Mouse (Mus musculus) layer of hippocampus, adult 11-12 months (tissue): ENCODE measurements at regions not wholly inside any gene's neighbourhood (a gene's known extent, or its start where the extent isn't known, plus 50 kb on each side); places are given as distances from the start of the nearest gene placed in this dataset.

ENCODE experiments used
- DNase-seq: peaks from one replicate; pipeline ENCODE4 v3.0.0; 2022; ENCODE audit warnings: low spot score

DNA sequence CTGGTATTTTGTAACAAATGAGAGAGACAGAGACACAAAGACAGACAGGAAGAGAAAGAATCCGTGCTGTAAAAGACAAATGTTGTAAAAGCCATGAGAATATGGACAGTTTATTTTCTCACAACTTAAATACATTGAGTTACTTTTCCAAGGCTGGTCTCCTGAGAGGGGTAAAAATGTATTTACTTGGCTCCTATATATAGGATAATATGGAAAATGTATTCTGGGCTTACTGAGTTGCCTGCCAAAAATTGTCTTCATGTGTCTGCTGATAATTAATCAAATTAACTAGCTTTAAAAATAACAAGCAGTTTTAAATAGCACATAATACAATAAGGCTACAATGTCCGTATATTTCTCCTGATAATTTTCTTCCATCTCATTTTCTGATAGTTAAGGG, 216.2 kb upstream of the Nrip1 start:
- DNase-seq = no peak

DNA sequence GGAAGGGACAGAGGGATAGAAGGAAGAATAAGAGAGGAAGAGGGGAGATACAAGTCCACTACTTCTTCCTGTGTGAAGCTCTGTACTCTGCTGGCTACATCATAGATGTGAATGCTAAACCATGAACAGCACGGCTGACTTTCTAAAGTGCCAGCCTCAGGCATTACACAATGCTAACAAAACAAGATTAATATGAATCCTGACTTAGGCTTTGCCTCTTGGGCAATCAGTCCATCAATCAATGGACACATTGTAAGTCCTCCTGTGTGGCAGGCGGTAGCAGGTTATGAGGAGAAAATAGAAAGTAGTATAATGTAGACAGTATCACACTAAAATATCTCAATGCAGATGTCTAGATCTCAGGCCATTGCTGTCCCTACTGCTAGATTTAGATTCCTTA, 203.6 kb upstream of the Nrip1 start:
- no peak for DNase-seq

DNA sequence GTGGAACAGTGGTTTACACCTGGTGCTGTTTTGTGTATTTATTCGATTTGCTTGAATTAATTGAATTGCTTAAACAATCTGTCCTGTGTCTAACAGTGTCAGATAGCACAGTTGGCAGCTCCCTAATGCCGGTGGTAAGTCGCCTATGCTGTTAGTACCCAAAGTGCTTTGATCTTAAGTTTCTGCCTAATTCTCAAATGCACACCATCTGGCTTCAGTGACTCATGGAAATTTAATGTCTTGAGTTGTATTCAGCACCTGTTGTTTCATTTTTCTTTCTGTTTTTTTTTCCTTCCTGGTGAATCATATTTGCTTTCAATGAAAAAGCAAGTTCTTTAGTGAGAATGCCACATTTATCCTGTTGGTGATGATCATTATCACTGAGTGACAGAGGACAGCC, 201.7 kb upstream of the Nrip1 start:
- DNase-seq = peak; percentile 12

DNA sequence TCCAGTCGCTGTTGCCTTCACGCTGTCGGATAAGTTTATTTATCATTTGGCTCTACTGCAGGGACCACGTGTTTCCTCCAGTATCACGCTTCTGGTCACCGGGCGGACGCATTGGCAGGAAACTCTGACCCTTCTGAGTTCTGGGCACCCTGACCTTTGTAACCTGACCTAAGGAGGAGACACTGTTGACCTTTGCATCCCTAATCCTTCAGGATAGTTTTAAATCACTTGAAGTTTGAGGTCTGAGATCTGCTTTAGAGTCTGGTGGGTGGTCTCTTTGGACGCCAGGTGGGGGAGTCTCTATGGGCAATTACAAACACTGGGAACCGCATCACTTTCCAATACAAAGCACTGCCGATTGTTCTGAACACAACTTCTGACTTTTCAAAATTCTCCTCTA, 192.6 kb upstream of the Nrip1 start:
- no peak for DNase-seq

GRCm38 (mm10) chr16:76554846-76555245, 181.2 kb upstream of the Nrip1 start:
- no peak for DNase-seq

DNA sequence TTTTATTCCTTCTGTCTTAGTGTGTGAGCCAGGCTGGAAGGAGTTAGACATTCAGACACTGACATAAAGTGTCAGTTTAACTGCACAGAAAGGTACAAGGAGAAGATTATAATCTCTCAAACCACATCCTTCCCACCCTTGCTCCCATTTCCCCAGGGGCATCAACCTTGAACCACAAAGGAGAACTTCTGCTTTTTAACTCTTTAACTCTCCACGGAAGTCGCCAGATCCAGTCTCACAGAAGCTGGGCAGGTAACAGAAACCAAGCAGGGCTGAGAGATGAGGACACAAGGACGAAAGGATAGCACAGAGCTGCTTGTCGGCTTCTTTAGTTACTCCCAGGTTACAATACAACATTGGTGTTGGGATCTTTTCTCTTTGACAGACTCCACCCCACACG, 176.0 kb upstream of the Nrip1 start:
- no peak for DNase-seq

GRCm38 (mm10) chr16:76547087-76547486, 173.5 kb upstream of the Nrip1 start:
- DNase-seq = no peak

- DNase-seq = no peak
Measured at GRCm38 (mm10) chr16:76546632-76547031, 173.0 kb upstream of the Nrip1 start.

GRCm38 (mm10) chr16:76545942-76546341, 172.3 kb upstream of the Nrip1 start:
- DNase-seq = no peak

DNA sequence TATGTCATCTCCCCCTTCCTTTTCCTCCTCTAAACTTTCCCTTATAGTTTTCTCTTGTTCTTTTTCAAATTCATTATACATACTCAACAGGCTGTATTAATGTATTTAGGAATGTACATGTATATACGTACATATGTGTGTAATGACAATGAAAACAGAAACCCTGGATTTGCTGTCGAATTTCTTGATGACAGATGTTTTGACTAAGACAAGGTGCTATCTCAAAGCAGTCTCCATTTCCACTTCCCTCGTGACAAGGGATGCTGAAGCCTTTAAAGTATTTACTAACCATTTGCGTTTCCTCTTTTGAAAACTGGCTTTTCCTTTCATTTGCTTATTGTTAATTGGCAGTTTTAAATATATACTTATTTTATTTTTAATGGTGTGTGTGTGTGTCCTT, 171.3 kb upstream of the Nrip1 start:
- no peak for DNase-seq

GRCm38 (mm10) chr16:76540964-76541363, 167.3 kb upstream of the Nrip1 start:
- DNase-seq = no peak

DNA sequence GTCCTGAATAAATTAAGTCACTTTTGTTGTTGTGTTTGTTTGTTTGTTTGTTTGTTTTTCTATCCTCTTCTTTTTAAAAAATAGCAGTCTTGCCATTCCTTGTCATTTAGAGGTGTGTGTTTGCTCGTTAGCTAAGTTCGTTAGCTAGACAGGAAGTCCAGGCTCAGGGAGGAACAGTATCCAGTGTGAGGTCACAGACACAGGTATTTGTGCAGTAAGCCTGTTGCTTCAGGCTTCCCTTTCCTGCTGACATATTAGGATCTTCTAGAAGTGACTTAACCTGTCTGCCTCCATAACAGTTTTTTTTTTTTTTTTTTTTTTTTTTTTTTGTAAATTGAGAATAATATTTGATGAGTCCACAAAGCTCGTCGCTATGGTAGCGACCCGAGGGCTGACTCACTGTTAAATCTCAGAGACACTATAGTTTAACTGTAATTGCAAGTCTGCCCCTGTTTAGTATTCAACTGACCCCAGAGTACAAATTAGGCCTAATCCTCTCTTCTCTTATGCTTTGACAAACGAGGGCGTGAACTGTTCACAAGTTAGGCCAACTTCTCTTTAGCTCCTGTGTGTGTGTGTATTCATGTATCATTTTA, 166.8 kb upstream of the Nrip1 start:
- no peak for DNase-seq

DNA sequence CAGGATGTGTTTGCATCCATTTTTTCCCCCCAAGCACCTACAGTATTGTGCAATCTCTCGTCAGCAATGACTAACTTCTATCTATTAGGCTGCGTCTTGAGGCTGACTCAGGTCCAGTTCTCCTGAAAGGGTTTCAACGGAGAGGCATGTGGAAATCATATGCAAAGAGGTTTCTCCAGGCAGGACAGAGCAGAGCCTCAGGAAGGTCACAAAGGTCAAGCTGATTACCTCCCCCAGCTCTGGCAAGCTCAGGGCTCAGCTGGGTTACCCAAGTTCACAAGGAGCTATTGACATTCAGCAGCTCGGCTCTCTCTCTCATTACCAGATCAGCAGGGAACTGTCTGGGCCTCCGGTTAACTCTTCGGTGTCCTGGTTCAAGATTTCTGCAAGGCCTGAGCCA, 166.0 kb upstream of the Nrip1 start:
- DNase-seq = no peak

DNA sequence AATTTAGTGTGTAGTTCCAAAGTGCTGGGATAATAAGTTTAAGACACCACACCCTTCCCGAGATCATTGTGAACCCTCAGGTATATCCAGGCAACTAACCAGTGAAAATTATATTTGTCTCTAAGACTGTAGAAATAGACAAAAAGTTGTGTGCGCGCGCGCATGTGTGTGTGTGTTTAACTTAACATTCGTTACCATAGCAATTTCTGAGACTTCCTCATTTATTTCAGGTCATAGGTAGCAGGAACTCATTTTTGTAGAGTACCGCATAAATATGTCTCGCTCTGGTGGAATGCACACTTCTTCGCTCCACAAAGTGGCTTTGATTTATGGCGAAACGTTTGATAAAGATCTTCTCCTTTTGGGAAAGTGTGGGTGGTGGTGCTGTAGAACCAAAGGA, 164.2 kb upstream of the Nrip1 start:
- no peak for DNase-seq

DNA sequence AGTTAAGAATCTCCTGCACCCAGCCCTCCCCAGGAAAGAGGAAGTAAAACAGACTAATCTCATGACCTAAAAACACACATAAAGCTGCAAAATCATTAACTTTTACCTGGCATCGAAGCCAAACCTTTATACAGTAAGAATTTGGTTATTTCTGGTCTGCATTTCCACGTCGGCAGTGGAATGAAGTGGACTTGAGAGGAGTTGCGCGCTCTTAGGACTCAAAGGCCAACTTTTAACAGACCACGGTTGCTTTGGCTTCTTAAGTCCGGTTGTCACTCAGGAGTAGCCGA, 159.2 kb upstream of the Nrip1 start:
- no peak for DNase-seq

DNA sequence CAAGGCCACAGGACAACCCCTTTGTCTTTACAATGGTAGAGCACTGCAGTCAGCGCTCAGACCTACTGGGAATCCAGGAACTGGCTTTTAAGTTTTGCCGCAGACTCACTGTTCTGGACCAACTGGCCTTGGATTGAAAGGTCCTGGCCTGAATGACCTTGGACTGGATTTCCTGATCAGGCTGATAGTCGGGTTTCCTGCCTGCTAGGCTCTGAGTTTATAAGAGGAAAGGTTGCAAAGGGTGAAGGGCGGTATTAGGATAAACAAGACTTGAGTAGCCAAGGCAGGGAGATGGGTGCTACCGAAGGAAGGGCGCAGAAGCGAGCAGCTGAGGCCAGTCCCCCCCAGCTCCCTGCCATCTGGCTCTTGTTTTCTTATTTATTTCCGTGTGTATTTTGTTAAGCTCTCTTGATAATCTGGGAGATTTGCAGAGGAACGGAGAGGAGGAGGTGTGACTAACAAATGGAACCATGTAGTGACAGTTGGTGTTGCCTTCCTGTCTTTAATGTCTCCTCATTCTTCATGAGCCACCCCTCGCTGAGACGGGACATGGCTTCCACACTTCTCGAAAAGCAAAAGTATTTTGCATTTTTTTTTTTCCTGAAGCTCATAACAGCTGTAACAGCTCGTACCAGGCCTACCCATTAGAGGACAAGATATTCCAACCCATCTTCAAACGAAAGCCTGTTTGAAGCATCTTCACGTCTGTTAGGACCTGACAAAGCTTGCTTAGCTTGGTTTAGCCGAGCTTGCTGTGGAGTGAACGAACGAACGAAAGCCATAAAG, 158.7 kb upstream of the Nrip1 start:
- no peak for DNase-seq

DNA sequence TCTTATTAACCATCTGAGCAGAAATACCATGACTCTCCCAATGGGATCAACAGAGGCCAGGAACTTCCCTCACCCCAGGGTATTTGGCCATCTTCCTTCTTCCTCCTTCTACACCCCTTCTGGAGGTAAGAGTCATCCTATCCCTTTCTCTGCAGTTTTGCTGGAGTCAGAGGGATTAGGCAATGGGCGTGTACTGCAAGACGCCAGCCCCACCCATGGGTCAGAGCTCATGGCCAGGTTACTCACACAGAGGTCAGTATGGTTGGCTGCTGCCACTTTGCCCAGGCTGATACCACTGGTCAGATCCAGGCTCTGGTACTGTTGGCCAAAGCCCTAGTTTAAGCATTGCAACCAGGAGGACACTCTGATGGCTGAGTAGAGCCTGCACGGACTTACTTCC, 157.3 kb upstream of the Nrip1 start:
- no peak for DNase-seq

- DNase-seq = no peak
Measured at GRCm38 (mm10) chr16:76529613-76530012, 156.0 kb upstream of the Nrip1 start.

- no peak for DNase-seq
Measured at GRCm38 (mm10) chr16:76527106-76527949, 153.7 kb upstream of the Nrip1 start.

- no peak for DNase-seq
Measured at GRCm38 (mm10) chr16:76525563-76525962, 151.9 kb upstream of the Nrip1 start.

DNA sequence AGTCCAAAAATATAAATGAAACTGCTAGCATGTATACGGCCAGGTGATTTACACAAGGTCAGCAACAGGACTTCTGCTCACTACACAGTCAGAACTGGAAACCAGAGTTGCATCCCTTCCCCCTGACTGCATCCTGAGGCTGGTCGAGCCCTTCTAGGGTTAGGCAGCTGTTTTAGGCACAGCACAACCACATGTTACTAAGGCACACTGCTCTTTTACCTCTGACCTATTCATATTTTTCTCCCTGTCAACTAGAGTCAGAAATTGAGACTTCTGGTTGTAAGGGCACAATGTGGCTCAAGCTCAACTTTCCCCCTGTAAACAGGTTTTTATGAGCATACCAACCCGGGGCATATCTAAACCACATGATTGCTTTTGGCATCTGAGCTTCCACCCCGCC, 151.3 kb upstream of the Nrip1 start:
- no peak for DNase-seq

- DNase-seq = no peak
Measured at GRCm38 (mm10) chr16:76521142-76521541, 147.5 kb upstream of the Nrip1 start.

- DNase-seq = no peak
Measured at GRCm38 (mm10) chr16:76520643-76520993, 147.0 kb upstream of the Nrip1 start.
